Mouse (Mus musculus) forebrain, postnatal 0 days (tissue): Measurements from ENCODE around the gene Mgat5. TPM values are rescaled to one million over a fixed set of nuclear protein-coding genes. Genes with fewer than 3 reads are reported as not detected.

ENCODE experiments used
- ATAC-seq: fragments of 200-750 bp; cut with Nextera tagmentation; 2 replicates; pipeline ENCODE4 v1.8.0; 2017; ENCODE audit warnings: mild to moderate bottlenecking, moderate library complexity
- DNase-seq: peaks from one replicate; pipeline ENCODE4 v3.0.0-alpha.2; 2015
- H3K27ac ChIP-seq: fragments of 300-500 bp; sonication (generic); 2 replicates; pipeline ENCODE4 v1.5.1; 2014; ENCODE audit warnings: low read depth, mild to moderate bottlenecking, antibody characterized with exemption, low read length, moderate library complexity, mixed read lengths
- H3K27me3 ChIP-seq: fragments of 300-500 bp; sonication (generic); 2 replicates; pipeline ENCODE4 v1.6.1; 2014; ENCODE audit warnings: mild to moderate bottlenecking, low read length, mixed read lengths; ENCODE audit not compliant: insufficient read depth
- H3K36me3 ChIP-seq: fragments of 300-500 bp; sonication (generic); 2 replicates; pipeline ENCODE4 v1.6.1; 2014; ENCODE audit warnings: mild to moderate bottlenecking, moderate library complexity; ENCODE audit not compliant: insufficient read depth
- H3K4me1 ChIP-seq: fragments of 300-500 bp; sonication (generic); 2 replicates; pipeline ENCODE4 v1.6.1; 2014; ENCODE audit warnings: antibody characterized with exemption; ENCODE audit not compliant: insufficient read depth
- H3K4me2 ChIP-seq: fragments of 300-500 bp; sonication (generic); 2 replicates; pipeline ENCODE4 v1.6.1; 2014; ENCODE audit warnings: low read depth, mild to moderate bottlenecking, moderate library complexity
- H3K4me3 ChIP-seq: fragments of 300-500 bp; sonication (generic); 2 replicates; pipeline ENCODE4 v1.5.1; 2014; ENCODE audit warnings: low read depth, low read length, mixed read lengths
- H3K9ac ChIP-seq: fragments of 300-500 bp; sonication (generic); 2 replicates; pipeline ENCODE4 v1.6.1; 2014; ENCODE audit warnings: mild to moderate bottlenecking
- H3K9me3 ChIP-seq: fragments of 300-500 bp; sonication (generic); 2 replicates; pipeline ENCODE4 v1.6.1; 2016; ENCODE audit warnings: low read length
- CTCF ChIP-seq: sonication (generic); IDR thresholded peaks from 2 replicates; pipeline ENCODE4 v1.5.1; 2016; ENCODE audit warnings: antibody characterized with exemption, control low read depth, low read depth
- WGBS: fragments of 180-500 bp; shearing (Covaris S2); extraction: QIAGEN DNeasy Blood & Tissue Kit; methylation state at CpG from one replicate; pipeline ENCODE4 v1.1.7; 2014; 5-methylcytosine and 5-hydroxymethylcytosine counted together
- polyA plus RNA-seq: library from polyadenylated mRNA; unstranded; fragments of >200 nt; fragmentation: Nextera tagmentation; extraction: Ambion mirVana; gene quantifications from 2 replicates; pipeline ENCODE4 v1.2.1, GENCODE M21; 2015
- total RNA-seq: library from RNA; depleted of rRNA; stranded (reverse); fragments of >200 nt; gene quantifications from 2 replicates; pipeline ENCODE4 v1.2.3, GENCODE M21; 2014; rRNA removed

Mgat5 gene
- 30.4 and 42.9 TPM in 2 replicates for total RNA-seq
- 5.4 and 9.3 TPM in 2 replicates for polyA plus RNA-seq

DNA sequence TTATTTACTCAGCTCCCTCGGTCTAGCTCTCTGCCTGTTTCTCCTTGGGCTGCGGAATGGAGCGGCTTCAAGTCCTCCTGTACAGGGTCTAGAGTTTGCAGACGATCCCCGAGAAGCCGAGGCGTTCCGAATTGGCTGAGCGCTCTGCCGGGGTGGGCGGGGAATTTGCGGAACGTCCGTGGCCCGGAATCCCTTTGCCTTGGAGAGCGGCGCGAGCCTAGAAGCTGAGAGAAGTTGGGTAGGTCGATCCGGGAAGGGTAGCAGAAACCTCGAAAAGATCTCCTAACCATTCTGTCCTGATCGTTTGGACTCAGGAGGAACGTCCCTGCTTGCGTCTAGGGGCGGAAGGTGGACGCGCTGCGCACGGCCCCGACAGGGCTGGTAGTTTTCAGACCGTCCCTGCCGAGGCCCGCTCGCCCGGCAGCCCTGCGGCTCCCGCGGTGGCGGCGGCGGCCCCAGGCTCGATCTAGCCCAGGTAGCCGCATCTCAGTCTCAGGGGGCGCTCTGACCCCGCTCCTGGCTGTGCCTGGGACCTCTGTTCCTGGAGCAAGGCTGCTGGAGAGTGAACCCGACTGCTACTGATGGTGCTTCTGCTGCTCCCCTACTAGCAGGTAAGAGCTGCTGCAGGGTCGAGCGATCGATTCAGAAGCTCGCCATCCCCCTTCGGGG, at the start of gene Mgat5:
TSS of gene Mgat5 (plus strand) at position 199 of the 669 bp plus-strand sequence.
- Histone ChIP-seq H3K4me2 (peak within 1 kb of the TSS; percentile 90), H3K27me3 (no peaks in the 10 kb centered on the region), H3K4me1 (peaks cover 17% of the 10 kb centered on the region), H3K9me3 (no peaks in the 10 kb centered on the region), H3K36me3 (no peaks in the 10 kb centered on the region), H3K4me3 (peak within 1 kb of the TSS; percentile 61), H3K27ac (peak within 1 kb of the TSS; percentile 91), H3K9ac (peak within 1 kb of the TSS; percentile 74)
- TF ChIP-seq CTCF: peak; percentile 53
- ATAC-seq (peak; percentile 92), DNase-seq (peak; percentile 95)
- WGBS: 2% methylated on average over 51 of the region's 51 CpGs

DNA sequence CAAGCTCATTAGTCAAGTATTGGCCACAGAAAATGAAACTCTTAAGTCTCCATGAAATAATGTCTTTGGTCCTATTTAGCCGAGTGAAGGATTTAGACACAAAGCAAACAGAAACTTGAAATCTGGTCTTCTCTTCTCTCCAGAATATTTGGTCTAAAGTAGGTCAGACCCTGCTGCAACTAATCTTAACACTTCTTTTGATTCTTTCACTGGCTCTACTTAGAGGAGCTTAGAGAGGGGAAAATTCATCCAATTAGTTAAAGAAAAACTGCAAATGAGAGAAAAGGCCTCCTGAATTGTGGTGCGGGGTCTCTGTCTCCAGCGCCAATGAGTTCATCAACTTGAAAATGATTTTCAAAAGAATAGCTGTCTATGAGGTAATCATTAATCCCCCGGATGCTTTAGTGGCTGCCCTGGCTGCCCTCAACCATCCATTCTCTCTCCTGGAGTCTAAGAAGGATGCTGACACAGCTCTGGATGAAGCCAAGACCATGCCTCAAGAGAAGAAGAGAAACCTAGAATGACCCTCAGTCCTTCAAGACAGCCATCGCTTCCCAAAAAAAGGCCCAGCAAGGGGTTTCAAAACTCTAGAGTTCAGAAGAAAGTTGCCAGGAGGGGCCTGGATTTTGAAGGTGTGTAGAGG, 44.6 kb upstream of the Mgat5 start:
- Histone ChIP-seq H3K36me3 (no peaks in the 10 kb centered on the region), H3K4me1 (no peaks in the 10 kb centered on the region), H3K4me2 (no peak overlapping the region), H3K27me3 (no peaks in the 10 kb centered on the region), H3K27ac (no peak overlapping the region), H3K9me3 (no peaks in the 10 kb centered on the region), H3K4me3 (no peak overlapping the region), H3K9ac (no peak overlapping the region)
- WGBS: 27% methylated on average over 5 of the region's 5 CpGs
- TF ChIP-seq CTCF: no peak
- DNase-seq (no peak), ATAC-seq (peak; percentile 65)

DNA sequence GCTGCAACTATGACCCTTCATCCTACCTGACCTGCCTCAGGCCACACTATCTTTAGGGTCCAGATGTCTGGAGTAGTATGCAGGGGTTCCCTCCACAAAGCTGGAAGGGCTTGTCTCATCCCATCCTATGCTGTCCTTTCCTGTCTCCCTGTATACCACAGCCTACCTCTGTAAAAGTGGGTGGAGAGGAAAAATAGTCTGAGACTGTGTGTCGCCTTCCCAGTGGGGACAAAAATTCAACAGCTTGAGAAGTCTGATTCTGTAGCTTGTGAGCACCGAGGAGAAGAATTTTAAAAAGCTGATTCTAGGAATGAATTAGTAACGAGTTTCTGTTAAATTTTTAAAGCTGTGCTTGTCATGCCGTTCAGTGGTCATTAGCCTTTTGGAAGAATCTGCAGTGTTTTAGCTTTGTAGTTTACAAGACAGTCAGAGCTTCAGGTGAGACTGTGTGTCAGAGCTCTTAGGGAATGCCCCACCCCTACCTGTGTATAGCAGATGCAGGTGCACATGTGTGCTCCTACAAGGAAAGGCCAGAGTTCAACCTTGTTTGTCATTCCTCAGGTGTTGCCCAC, 40.1 kb upstream of the Mgat5 start:
- Histone ChIP-seq H3K4me3 (no peak overlapping the region), H3K9me3 (no peaks in the 10 kb centered on the region), H3K27ac (no peak overlapping the region), H3K36me3 (no peaks in the 10 kb centered on the region), H3K27me3 (no peaks in the 10 kb centered on the region), H3K4me1 (0 out of 2 replicates have a peak, but pooled peaks cover 3% of the 10 kb centered on the region), H3K9ac (no peak overlapping the region), H3K4me2 (no peak overlapping the region)
- WGBS: 61% methylated on average over 4 of the region's 4 CpGs
- no peak for ATAC-seq
- DNase-seq: no peak
- TF ChIP-seq CTCF: no peak

DNA sequence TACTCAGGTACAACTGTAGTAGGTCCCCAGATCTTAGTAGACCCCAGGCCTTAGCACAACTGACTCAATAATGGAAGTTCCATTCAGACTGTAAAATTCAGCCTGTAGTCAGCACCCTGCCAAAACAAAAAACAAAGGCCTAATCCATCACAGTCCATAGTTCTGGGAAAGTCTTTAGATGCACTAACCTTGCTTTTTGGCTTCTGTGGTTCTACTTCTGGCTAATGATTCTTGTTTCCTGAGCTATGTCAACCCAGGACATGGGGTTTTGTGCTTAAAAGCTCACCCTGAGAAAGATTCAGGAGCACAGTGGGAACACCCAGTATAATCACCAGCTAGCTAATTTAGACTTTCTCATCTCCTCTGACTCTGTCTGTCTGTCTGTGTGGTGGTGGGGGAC, 38.3 kb upstream of the Mgat5 start:
- TF ChIP-seq CTCF: no peak
- Histone ChIP-seq H3K4me1 (0 out of 2 replicates have a peak, but pooled peaks cover 3% of the 10 kb centered on the region), H3K4me3 (no peak overlapping the region), H3K9ac (no peak overlapping the region), H3K27ac (no peak overlapping the region), H3K4me2 (no peak overlapping the region), H3K36me3 (no peaks in the 10 kb centered on the region), H3K27me3 (no peaks in the 10 kb centered on the region), H3K9me3 (no peaks in the 10 kb centered on the region)
- ATAC-seq (no peak), DNase-seq (no peak)

DNA sequence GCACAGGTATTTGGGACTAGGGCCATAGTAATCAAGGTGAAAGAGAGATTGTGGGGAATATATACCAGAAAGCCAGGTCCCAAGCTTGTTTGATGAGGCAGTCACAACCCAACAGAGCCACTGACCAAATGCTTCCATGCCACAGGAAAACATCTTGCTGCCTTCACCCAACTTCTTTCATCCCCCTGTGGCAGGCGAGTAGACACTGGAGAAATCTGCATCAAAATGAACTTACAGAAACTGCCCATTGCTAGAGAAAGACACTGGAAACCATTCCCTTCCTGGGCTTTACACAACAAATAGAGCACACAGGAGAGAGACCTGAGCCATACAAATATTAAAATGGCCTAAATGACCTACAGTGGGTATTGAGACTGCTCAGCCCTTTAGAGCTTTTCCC, 37.2 kb upstream of the Mgat5 start:
- Histone ChIP-seq H3K4me2 (no peak overlapping the region), H3K9me3 (no peaks in the 10 kb centered on the region), H3K4me3 (no peak overlapping the region), H3K36me3 (no peaks in the 10 kb centered on the region), H3K9ac (no peak overlapping the region), H3K4me1 (0 out of 2 replicates have a peak, but pooled peaks cover 3% of the 10 kb centered on the region), H3K27me3 (no peaks in the 10 kb centered on the region), H3K27ac (0 out of 2 replicates have a peak overlapping the region, but pooled peaks have one; percentile 21)
- DNase-seq: no peak
- no peak for ATAC-seq
- TF ChIP-seq CTCF: no peak
- WGBS: 52% methylated on average over 1 of the region's 1 CpGs

DNA sequence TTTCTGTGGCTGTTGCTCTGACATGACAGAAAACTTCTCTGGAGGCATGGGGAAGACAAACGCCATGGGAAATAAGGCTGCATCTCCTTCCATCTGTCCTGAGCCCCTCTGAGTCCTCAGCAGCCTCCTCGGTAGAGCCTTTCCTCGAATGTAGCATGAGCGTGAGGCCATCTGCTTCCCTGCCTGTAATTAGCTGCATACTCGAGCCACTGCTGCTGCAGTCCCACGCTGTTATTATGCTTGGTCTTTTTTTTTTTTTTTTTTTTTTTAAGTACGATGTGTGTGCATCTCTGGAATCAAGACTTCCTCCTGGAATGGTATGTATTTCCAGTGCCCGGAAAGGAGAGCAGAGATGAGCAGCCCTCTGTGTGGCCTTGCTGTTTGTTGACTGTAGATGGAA, 36.6 kb upstream of the Mgat5 start:
- peak; percentile 68 for DNase-seq
- no peak overlapping the region for H3K4me2 ChIP-seq
- H3K27ac ChIP-seq: no peak overlapping the region

DNA sequence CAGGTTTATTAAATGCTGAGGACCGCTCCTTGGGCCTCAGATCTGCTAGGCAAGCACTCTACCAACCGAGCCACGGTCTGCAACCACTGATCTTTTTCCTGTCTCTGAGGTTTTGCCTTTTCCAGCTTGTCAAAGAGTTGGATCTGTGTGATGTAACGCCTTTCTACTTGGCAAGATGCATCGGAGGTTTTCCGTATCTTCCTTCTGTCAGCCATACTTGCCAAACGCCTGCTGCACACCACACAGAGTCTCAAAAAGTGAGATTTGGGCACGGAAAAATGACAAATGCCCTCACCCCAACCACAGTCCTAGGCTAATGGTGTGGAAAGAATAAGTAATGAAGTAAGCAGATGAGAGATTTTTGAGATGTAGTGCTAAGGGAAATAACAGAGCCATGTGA, 35.3 kb upstream of the Mgat5 start:
- peak; percentile 71 for DNase-seq
- Histone ChIP-seq H3K27ac (no peak overlapping the region), H3K9ac (no peak overlapping the region), H3K27me3 (no peaks in the 10 kb centered on the region), H3K4me3 (no peak overlapping the region), H3K9me3 (no peaks in the 10 kb centered on the region), H3K4me1 (0 out of 2 replicates have a peak, but pooled peaks cover 3% of the 10 kb centered on the region), H3K36me3 (no peaks in the 10 kb centered on the region), H3K4me2 (no peak overlapping the region)
- 56% methylated on average over 8 of the region's 8 CpGs for WGBS
- peak; percentile 73 for ATAC-seq
- no peak for TF ChIP-seq CTCF

More for the DNA sequence above, 36.6 kb upstream of the Mgat5 start:
- no peak for TF ChIP-seq CTCF
- H3K36me3 ChIP-seq: no peaks in the 10 kb centered on the region
- H3K4me1 ChIP-seq: 0 out of 2 replicates have a peak, but pooled peaks cover 3% of the 10 kb centered on the region
- 21% methylated on average over 8 of the region's 8 CpGs for WGBS
- H3K9me3 ChIP-seq: no peaks in the 10 kb centered on the region
- H3K4me3 ChIP-seq: no peak overlapping the region
- ATAC-seq: peak; percentile 89
- no peaks in the 10 kb centered on the region for H3K27me3 ChIP-seq
- H3K9ac ChIP-seq: no peak overlapping the region
